Mouse (Mus musculus) embryo, embryonic 11.5 days (tissue): ENCODE data around the gene Ier5l.

Experiments
- DNase-seq: peaks from one replicate; pipeline ENCODE4 v3.0.0-alpha.2; 2012; ENCODE audit warnings: low read depth, low spot score

Gene Ier5l

DNA sequence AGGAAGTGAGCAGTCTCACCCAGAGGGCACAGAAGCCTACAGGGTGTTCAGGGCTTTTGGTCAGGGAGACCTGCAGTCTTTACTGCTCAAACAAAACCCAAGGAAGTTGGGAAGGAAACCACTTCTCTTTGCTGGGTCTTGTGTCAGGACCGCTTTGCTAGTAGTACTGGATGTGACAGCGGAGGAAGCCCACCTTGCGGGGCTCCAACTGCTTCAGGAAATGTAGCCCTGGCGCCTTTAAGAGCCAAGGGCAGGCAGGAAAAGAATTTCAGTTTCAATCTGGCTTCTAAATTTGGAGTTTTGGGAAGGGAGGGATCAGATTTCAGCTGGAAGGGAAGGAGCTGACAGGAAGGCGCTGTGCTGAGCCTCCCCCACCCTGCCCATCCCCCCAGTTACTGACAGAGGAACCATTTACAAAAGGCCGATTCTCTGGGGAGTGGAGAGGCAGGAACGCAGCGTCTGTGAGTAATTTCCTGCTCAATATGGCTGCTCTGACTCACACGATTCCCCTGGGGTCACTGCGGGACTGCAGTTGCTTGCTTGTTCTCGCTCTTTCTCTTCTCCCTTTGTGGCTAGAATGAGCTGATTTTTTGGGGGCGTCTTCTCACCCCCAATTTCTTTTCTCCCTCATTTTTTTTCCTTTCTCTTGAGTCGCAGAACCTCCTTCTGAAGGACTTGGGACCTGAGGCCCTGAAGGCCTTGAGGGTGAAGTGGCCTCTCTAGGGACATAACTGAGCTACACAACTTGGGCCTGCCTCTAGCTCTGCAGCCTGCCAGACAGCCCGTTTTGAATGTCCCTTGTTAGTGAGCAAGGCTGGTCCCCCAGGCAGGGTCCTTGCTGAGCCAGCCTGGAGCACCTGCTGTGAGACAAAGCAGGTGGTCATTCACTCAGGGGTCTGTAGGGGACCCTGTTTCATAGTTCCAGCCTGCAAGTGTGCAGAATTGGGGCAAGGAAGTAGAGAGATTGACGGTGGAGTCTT is 32.2 kb downstream of the Ier5l start:
- DNase-seq, result peak; percentile 97

DNA sequence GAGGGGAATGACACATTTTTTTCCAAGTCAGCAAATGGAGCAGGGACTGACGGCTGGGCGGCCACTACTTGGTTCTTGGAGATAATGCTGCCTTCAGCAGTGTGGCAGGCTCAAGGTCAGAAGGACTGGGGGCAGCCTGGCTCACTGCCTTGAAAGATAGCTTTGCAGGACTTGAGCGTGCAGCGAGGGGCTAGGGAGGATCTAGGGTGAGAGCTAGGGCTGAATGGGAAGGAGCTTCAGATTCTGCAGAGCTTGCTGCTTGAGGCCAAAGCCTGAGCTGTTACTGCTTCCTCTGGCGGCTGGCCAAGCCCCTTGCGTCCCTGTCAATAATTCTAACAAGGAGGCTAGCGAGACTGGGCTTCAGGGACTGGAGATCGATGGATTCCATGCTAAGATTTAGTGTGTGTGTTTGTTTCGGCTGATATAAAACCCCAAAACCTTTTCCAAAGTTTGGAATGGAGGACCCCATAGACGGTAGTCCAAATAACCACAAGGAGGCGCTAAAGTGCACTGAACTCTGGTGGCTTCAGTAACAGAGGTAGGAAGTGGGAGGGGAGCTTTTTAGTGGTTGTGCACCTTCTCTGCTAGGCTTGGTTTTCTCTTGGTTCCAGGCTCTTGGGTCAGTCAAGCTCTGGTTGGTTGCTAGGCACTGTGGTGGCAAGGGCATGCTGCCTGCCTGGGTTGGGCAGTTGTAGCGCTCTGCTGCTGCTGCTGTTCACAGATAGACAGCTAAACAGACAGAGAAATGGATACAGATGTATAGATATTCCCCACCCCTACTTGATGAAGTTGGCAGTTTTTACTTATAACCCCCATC is 33.1 kb downstream of the Ier5l start:
- peak; percentile 75 for DNase-seq

DNA sequence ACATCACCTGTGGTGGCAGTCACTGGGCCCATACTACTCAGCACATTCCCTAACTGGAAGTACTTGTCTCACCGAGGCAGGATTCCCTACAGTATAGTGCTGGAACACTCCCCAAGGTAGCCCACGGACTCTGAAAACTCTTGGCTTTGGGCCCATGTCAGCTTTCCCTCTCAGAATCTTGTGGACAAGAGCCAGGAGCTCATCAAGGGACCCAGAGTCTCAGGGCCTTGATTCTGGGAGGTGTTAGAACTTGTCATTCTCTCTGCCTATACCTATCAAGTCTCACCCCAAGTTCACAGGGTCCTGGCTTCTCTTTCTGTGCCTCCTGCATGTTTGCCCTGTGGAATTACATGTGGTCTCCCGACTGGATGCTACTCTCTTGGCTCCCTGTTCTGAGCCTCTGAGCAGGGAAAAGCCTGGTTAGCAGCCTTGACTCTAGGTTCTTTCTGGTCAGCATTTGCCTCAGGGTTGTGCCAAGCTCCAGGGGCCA is 33.8 kb downstream of the Ier5l start:
- no peak for DNase-seq

DNA sequence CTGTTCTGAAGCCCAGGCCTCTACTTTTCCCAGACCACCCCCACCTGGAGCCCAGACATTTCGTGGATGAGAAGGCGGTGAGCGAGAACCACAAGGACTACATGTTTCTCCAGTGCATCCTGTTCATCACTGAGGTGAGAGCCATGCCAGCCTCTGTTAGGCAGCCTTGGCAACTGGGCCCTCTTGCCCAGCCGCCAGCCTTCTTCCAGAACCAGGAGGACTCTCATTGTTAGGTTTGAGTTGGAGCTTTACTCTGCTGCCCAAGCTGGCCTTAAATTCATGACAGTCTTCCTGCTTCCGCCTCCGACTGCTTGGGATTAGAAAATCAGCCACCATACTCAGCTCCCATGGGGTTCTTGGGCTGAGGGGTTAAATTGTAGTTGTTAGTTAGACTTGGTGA is 34.4 kb downstream of the Ier5l start:
- DNase-seq, result no peak

DNA sequence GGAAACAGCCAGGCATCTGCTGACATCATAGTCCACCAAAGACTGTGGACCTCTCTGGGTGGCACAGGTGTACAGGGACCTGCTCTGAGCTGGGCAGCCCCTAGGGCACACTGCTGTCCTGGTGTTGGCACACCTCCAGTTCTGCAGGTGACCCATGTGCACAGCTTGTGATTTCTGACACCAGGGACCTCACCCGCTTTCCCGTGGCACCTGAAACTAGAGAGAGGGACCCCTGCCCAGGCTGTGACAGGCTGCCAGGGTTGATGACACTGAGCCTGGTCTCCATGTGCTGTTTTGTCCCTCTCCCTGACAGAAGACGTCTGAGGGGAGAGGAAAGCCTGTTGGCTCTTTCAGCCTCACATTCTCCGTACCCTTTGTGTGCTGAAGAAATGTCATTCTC is 36.2 kb downstream of the Ier5l start:
- no peak for DNase-seq

DNA sequence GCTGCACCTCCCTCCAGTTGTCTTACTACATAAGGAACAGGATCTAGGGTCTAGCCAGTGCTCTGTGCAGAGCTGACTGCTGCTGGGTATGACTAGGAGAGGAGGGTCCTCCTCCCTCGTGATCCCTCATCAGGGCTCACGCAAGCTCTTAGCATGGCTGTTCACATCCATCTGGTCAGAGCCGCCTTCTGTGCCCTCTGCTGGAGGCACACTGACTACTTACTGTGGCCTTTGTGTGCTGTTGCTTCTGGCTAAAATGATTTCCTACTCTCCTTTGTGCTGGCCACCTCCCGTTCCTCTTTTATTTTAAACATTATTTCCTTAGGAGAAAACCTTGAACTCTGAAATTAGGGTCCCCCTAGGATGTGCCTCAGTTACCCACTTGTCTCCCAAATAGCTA is 37.2 kb downstream of the Ier5l start:
- DNase-seq, result no peak

DNA sequence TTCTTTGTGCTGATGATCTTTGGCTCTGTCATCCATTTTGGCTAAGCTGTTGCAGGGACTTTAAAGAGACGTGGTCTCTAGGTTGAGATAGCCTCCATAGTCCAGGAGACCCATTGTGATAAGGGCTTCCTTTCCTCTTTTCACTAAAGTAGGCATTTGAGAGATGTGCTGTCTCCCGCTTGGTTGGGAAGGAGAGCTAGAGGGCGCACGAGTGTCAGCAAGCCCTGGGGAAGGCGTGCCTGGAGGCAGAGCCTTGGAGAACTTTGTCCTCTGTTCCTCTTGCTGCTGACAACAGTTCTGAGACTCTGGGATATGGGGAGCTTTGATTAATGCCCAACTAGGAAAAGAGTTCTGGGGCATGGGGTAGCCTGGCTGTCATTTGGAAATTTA is 37.9 kb downstream of the Ier5l start:
- no peak for DNase-seq

DNA sequence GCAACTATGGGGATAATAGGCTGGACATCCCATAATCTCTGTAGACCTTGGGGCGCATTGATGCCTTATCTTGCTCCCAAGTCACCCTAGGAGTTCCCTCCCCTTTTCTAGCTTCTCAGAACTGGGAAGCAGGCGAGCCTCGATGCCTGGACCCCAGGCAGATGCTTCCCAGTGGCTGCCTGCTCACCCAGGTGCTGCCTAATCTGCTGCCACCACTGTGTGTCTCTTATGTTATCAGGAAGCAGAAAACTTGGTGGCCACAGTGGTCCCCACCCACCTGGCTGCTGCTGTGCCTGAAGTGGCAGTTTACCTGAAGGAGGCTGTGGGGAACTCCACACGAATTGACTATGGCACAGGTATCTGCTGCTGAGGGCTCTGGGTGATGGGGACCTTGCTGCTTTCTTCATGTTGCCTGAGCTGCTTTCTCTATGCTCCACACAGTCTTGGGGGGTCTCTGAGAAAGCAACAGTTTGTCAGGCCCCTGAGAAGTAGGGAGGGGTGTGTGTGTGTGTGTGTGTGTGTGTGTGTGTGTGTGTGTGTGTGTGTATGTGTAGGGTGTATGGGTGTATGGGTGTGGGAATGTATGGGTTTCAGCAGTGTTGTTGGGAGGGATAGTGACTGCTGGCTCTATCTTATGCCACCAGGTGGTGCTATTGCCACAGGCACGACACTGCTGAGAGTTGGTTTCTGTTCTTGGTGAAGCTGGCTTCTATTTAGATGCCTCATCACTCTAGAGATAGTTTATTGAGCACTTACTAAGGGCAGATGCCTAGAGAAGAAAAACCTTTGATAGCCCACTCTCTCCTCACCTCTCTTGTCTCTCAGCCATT is 38.5 kb downstream of the Ier5l start:
- peak; percentile 69 for DNase-seq

DNA sequence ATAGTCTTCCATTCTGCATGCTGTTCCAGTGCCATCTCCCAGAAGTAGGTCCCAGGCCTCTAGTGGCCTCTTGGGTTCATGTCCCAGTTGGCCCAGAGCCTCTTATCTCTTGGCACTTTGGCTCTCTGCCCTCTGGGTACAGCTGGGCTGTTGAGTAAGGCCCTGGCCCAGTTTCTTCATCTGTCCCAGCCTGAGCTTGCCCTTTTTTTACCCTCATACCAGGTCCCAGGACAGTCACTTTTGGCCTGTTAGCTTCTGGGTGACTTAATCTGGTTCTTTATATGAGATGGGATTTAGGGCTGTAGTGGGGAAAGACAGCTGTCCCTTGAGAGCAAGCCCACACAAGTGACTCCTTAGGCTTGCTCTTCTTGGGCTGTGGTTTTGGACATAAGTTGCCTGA is 44.9 kb downstream of the Ier5l start:
- DNase-seq, result no peak
